Mouse (Mus musculus): ENCODE data around the gene Dpp8. TPM values are rescaled to one million over a fixed set of nuclear protein-coding genes. Genes with fewer than 3 reads are reported as not detected.

Gene Dpp8
- polyA plus RNA-seq, 1 experiment = 76.3 TPM

DNA sequence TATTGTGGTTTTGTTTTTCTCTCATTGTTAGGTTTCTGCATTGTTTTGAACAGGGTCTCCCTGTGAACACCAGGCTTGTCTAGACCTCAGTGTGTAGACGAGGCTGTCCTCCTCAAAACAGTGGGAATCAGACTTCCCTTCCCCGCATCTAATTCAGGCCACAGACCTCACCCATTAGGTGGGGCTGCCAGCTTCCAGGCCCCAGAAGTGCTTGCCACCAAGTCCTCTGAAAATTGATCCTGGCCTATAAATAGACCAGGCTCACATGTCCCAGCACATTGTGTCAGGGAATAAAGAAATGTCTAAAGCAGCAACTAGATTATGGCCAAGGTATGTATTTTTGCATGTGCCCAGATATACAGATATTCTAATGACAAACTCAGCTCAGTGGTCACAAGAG lies 83.7 kb downstream of the Dpp8 start:
- WGBS = 77% methylated on average over 2 of the region's 2 CpGs
- DNase-seq = no peak
- no peaks in the 10 kb centered on the region for H3K4me1 ChIP-seq (ENCODE audit: control insufficient read depth, insufficient read depth, low read length)
- H3K4me3 ChIP-seq (replicated peaks; ENCODE audit: extremely low read depth, low read depth, low read length) = no peak overlapping the region
- TF ChIP-seq CTCF (IDR thresholded peaks at IDR 0.05; ENCODE audit: insufficient read depth, low read length) = no peak
- TF ChIP-seq POLR2A (IDR thresholded peaks at IDR 0.05; ENCODE audit: borderline replicate concordance, extremely low read depth, low read depth, low read length) = no peak

DNA sequence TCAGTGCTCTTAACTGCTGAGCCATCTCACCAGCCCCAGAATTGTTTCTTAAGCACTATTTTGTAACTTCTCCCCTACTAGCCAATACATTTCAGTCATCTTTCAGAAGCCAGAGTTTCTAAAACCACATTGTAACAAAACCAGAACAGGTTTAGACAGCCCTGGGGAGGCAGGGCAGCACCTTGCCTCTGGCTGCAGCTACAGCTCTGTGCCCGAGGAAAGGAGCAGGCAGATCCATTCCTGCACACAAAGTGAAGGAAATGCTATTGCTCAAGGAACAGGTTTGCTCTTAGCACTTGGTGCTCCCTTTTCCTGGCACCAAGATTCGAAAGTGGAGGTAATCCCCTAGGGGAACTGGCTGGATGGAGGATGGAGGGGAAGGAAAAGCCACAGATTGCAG lies 85.3 kb downstream of the Dpp8 start:
- DNase-seq = no peak

DNA sequence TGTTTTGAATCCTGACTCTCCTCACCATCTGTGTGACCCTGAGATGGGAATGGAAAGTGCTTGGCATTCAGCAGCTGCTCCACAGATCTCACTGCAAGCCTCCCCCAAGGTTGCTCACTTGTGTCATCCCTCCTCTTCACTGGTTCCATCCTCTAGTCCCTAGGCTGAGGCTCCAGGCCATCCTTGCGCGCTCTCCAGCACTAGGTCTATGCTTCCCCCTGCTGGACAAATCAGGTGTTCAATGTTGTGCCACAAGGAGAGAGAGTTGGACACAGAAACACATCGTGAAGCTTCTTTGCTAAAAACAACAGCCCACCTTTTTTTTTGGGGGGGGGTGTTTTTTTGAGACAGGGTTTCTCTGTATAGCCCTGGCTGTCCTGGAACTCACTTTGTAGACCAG lies 88.7 kb downstream of the Dpp8 start:
- Histone ChIP-seq H3K4me3 (replicated peaks; ENCODE audit: extremely low read depth, low read depth, low read length) (no peak overlapping the region), H3K4me1 (ENCODE audit: control insufficient read depth, insufficient read depth, low read length) (no peaks in the 10 kb centered on the region)
- TF ChIP-seq POLR2A (IDR thresholded peaks at IDR 0.05; ENCODE audit: borderline replicate concordance, extremely low read depth, low read depth, low read length) (no peak), CTCF (IDR thresholded peaks at IDR 0.05; ENCODE audit: insufficient read depth, low read length) (peak; percentile 74)
- 10% methylated on average over 3 of the region's 3 CpGs for WGBS
- peak; percentile 46 for DNase-seq

More for the DNA sequence above, 85.3 kb downstream of the Dpp8 start:
- Histone ChIP-seq H3K4me1 (ENCODE audit: control insufficient read depth, insufficient read depth, low read length) (no peaks in the 10 kb centered on the region), H3K4me3 (replicated peaks; ENCODE audit: extremely low read depth, low read depth, low read length) (no peak overlapping the region)
- TF ChIP-seq CTCF (IDR thresholded peaks at IDR 0.05; ENCODE audit: insufficient read depth, low read length) (no peak), POLR2A (IDR thresholded peaks at IDR 0.05; ENCODE audit: borderline replicate concordance, extremely low read depth, low read depth, low read length) (no peak)
- 51% methylated on average over 2 of the region's 2 CpGs for WGBS

DNA sequence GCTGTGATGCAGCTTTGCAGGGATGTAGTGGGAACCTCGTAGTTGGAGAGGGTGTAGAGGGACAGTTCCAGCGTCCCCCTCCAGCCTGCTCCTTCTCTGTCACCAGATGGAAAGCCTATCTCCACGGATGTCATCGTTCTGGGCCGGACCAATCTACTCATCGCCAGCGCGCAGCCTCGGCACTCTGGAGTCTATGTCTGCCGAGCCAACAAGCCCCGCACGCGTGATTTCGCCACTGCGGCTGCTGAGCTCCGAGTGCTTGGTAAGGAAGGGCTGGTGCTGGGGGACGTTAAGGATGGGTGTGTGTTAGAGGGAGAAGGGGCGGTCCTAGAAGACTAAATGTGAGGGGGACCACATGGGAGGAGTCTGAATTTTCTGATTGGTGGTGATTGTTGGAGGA lies 90.3 kb downstream of the Dpp8 start:
- Histone ChIP-seq H3K4me3 (replicated peaks; ENCODE audit: extremely low read depth, low read depth, low read length) (no peak overlapping the region), H3K4me1 (ENCODE audit: control insufficient read depth, insufficient read depth, low read length) (no peaks in the 10 kb centered on the region)
- no peak for DNase-seq
- TF ChIP-seq POLR2A (IDR thresholded peaks at IDR 0.05; ENCODE audit: borderline replicate concordance, extremely low read depth, low read depth, low read length) (no peak), CTCF (IDR thresholded peaks at IDR 0.05; ENCODE audit: insufficient read depth, low read length) (no peak)
- WGBS = 20% methylated on average over 18 of the region's 18 CpGs

DNA sequence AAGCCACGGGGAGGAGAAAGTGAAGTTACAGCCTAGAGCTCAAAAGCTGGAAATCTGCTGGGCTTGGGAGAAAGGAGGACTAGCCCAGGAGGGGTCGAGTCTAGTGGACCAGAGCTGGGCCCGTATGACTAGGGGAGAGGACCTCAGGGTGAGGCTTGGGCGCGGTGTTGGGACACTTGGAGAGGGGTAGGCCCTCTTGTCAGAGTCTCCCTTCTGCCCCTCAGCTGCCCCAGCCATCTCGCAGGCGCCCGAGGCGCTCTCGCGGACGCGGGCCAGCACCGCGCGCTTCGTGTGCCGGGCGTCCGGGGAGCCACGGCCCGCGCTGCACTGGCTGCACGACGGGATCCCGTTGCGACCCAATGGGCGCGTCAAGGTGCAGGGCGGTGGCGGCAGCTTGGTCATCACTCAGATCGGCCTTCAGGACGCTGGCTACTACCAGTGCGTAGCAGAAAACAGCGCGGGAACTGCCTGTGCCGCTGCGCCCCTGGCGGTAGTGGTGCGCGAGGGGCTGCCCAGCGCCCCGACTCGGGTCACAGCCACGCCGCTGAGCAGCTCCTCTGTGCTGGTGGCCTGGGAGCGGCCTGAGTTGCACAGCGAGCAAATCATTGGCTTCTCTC lies 91.4 kb downstream of the Dpp8 start:
- 11% methylated on average over 48 of the region's 48 CpGs for WGBS
- DNase-seq = peak; percentile 32
- TF ChIP-seq CTCF (IDR thresholded peaks at IDR 0.05; ENCODE audit: insufficient read depth, low read length) = 0 out of 2 replicates have a peak, but pooled peaks have one; percentile 13
- no peak for TF ChIP-seq POLR2A (IDR thresholded peaks at IDR 0.05; ENCODE audit: borderline replicate concordance, extremely low read depth, low read depth, low read length)
- Histone ChIP-seq H3K4me1 (ENCODE audit: control insufficient read depth, insufficient read depth, low read length) (no peaks in the 10 kb centered on the region), H3K4me3 (replicated peaks; ENCODE audit: extremely low read depth, low read depth, low read length) (no peak overlapping the region)

DNA sequence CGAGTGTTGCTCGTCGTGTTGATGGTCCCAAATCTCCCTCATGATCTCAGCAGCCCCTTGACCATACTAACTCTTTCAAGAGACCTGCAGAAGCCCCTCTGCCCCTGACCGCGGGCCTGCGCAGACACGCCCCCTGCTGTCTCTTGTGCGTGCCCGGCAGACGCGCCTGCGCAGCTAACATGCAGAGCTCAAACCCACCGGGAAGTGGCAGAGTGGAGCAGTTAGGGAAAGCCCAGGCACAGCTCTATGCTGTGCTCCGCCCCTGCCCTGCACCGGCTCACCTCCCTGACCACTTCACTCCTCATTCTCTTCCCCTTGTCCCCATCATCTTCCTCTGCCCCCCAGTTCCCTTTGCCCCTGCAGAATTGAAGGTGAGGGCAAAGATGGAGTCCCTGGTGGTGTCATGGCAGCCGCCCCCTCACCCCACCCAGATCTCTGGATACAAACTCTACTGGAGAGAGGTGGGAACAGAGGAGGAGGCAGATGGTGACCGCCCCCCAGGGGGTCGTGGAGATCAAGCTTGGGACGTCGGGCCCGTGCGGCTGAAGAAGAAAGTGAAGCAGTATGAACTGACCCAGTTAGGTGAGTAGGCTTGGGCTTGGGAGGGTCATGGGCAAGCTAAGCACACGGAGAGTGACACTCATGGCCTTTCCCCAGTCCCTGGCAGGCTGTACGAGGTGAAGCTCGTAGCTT lies 96.1 kb downstream of the Dpp8 start:
- DNase-seq = peak; percentile 17

DNA sequence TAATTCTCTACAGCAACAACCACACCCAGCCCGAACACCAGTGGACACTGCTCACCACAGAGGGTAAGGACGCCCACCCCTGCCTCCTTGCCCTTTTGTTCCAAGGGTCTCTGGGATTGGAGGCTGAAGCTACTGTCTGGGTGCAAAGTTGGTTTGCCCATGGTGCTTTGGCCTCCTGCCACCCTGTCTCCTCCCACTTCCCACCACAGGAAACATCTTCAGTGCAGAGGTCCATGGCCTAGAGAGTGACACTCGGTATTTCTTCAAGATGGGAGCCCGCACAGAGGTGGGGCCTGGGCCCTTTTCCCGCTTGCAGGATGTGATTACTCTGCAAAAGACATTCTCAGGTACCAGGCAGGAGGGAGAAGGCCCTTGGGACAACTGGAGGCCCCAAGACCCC lies 99.5 kb downstream of the Dpp8 start:
- Histone ChIP-seq H3K4me1 (ENCODE audit: control insufficient read depth, insufficient read depth, low read length) (no peaks in the 10 kb centered on the region), H3K4me3 (replicated peaks; ENCODE audit: extremely low read depth, low read depth, low read length) (no peak overlapping the region)
- WGBS = 60% methylated on average over 5 of the region's 5 CpGs
- no peak for TF ChIP-seq CTCF (IDR thresholded peaks at IDR 0.05; ENCODE audit: insufficient read depth, low read length)
- TF ChIP-seq POLR2A (IDR thresholded peaks at IDR 0.05; ENCODE audit: borderline replicate concordance, extremely low read depth, low read depth, low read length) = no peak
- DNase-seq = no peak

More for the DNA sequence above, 96.1 kb downstream of the Dpp8 start:
- 21% methylated on average over 25 of the region's 25 CpGs for WGBS
- Histone ChIP-seq H3K4me3 (replicated peaks; ENCODE audit: extremely low read depth, low read depth, low read length) (no peak overlapping the region), H3K4me1 (ENCODE audit: control insufficient read depth, insufficient read depth, low read length) (no peaks in the 10 kb centered on the region)
- TF ChIP-seq POLR2A (IDR thresholded peaks at IDR 0.05; ENCODE audit: borderline replicate concordance, extremely low read depth, low read depth, low read length) (no peak), CTCF (IDR thresholded peaks at IDR 0.05; ENCODE audit: insufficient read depth, low read length) (0 out of 2 replicates have a peak, but pooled peaks have one; percentile 27)

Other genes with a start within 250 kb of the Dpp8 start
- 9.0 and 16.5 TPM in 2 replicates for gene Dennd4a, start 221.1 kb upstream of the Dpp8 start, polyA plus RNA-seq (2012; rRNA removed)
- gene Slc24a1, start 80.8 kb upstream of the Dpp8 start, polyA plus RNA-seq (2012; rRNA removed) = 0.05 TPM in 1 of 2 replicates, not detected in the other
- 9.5 and 14.4 TPM in 2 replicates for gene Ints14, start 71.5 kb upstream of the Dpp8 start, polyA plus RNA-seq (2012; rRNA removed)
- 49.0 and 54.7 TPM in 2 replicates for gene Hacd3, start 10.7 kb upstream of the Dpp8 start, polyA plus RNA-seq (2012; rRNA removed)
- gene Igdcc4, start 69.1 kb downstream of the Dpp8 start, polyA plus RNA-seq (2012; rRNA removed) = 1.9 and 3.7 TPM in 2 replicates
- gene Igdcc3, start 108.8 kb downstream of the Dpp8 start, polyA plus RNA-seq (2012; rRNA removed) = 0.11 and 0.13 TPM in 2 replicates
- 8.4 and 9.3 TPM in 2 replicates for gene Parp16, start 162.9 kb downstream of the Dpp8 start, polyA plus RNA-seq (2012; rRNA removed)
- gene Cilp, start 232.8 kb downstream of the Dpp8 start, polyA plus RNA-seq (2012; rRNA removed) = 1.2 and 6.1 TPM in 2 replicates